Mouse (Mus musculus): Measurements from ENCODE around the gene Scn4b.

The Scn4b gene

DNA sequence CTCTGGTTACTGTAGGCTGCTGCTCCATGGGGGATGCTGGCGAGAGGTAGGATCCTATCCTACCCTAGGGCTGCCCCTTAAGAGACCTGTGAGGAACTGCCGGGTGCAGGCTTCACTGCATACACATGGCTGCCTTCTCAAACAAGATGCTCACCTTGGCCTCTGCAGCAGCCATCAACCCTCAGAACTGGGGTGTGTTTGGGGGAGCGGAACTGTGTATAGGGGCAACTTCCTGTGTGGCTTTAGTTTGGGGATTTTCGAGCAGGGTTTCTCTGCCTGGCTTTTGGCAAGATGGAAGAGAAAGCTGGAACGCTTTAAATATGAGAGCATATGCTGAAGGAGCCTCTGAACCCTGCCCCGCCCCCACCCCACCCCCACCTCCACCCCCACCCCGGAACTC, 11.3 kb upstream of the Scn4b start:
- peak in 1 of 2 experiments; percentile 56 for DNase-seq

DNA sequence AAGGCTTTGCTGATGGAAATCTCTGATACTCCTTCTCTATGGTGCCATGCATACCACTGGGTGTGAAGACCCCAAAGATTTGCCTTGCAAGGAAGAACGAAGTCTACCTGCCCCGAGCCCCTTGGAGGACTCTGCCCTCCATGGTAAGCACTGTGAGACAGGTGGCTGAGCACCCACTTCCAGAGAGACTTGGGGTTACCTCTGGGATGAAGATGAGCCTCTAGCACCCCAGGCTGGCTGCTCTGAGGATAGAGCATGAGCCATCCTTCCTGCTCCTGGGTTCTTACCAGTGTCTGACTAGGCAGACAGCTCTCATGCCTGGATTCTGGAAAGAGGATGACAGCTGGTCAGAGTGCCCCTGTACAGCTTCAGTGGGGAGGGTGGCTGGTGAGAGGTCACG, 8.1 kb upstream of the Scn4b start:
- DNase-seq = no peak

DNA sequence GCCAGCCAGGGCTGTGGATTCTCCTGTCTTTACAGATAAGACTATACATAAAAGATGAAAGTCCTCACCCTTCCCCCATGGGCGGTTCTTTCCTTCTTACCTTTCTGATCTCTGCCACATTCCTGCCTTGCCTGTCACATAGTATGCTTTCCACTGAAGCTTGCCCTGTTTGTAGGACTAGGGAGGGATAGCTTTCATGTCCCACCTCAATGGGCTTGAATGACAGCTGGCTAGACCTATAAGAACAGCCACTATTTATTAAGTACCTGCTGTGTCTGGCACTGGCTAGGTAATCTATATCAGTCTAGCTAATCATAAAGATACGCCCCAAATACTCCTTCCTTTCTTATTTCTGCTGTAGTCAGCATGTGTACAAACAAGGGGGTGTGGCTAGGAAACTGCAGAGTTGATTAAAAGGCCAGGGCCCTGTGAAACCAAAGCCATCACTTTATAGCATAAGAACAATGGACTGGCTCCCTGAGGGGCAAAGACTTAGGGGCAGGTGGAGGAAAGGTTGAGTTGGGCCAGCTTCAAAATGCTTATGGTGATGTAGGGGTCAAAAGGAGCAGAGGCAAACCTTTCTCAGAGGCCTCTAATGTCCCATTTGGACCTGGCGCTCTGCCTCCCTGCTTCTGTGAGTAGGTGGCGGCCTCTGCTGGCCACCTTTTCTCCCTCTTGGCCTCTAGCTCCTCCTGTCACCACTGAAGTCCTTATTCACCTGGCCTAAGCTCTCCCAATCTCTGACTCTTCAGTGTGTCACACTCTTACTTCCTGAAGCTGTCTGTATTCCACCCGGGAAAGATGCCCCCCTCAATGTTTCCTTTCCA, 4.5 kb upstream of the Scn4b start:
- peak; percentile 50 to 59 for DNase-seq

DNA sequence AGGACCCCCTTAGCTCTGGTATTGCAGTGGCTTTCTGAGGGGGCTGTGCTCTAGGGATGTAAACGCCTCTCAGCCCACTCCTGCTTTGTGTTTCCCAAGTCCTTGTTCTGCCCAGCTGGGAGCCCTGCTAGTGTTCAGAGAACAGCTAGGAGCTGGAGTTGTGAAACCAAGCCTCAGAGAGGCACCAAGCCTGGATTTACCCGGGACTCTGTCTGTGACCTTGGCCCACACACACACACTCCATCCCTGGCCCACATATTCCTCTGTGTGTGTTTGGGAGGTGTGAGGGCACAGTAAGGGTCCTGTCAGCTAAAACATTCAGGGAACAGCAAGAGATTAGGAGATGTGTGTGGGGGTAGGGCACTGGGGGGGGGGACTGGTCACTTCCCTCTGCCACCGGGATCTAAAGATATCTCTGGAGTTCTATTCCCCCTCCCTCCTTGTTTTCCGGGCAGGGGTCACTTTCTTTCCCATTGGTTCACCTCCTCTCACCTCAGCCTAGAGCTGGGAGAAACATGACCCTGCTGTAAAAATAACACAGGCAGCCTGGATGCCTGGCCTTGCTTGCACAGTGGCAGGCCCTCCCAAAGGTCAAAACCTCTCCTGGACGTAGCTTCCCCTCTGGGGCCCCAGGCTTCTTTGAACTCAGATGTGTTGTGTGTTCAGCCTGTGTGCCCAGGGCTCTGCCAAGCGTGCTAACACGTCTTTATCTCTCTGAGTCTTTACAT, 1.6 kb upstream of the Scn4b start:
- no peak for DNase-seq

DNA sequence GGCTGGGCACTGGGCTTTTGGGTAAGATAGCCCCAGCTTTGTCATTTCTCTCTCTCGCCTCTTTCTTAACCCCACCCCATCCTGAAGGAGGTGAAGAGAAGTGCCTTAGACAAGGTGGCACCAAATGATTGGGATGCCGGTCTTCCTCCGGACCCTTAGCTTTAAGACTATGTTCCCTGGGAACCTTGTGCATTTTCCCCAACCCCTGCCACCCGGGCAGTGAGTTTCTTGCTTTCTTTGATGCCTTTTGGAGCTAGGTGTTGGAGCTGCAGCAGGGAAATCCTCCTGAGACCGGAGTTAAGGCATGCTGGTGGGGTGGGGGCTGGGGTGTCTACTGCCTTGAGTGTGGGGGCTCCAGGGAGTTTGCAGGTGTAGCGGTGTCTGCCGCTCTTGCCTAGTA, 887 bp downstream of the Scn4b start:
- DNase-seq = no peak

DNA sequence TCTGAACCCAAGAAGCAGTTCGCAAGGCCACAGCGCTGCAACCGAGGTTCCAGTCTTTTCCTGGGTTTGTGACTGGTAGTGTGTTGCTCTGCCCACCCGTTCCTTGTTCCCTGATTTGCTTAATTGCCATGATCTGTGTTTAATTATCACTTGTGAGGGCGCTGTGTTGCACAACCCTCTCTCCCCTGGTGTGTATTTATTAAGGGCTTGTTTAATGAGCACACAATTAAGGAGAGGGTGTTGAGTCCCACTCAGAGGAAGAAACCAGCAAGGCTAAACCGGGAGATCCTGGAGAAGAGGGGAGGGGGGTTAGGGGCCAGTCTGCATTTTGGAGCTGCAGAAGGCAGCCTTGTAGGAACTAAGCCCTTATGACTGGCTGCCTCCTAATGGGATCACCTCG, 2.8 kb downstream of the Scn4b start:
- no peak for DNase-seq

DNA sequence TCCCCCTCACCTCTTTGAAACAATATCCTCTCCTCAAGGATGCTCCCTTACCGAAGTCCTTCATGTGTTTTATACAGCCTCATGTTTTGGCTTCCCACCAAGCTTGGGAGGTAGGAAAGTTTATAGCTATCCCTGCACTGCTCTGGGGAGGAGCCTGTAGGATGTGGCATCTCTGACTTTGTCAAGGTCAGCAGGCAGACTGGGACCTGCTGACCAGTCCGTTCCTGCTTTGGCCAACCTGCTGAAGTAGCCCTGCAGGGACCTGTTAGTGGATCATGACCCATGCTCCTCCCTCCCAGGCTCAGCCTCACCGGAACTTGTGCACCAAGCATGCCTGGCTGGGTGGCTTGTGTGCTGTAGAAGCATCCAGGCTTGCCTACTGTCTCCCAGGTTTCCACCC, 4.5 kb downstream of the Scn4b start:
- no peak for DNase-seq

DNA sequence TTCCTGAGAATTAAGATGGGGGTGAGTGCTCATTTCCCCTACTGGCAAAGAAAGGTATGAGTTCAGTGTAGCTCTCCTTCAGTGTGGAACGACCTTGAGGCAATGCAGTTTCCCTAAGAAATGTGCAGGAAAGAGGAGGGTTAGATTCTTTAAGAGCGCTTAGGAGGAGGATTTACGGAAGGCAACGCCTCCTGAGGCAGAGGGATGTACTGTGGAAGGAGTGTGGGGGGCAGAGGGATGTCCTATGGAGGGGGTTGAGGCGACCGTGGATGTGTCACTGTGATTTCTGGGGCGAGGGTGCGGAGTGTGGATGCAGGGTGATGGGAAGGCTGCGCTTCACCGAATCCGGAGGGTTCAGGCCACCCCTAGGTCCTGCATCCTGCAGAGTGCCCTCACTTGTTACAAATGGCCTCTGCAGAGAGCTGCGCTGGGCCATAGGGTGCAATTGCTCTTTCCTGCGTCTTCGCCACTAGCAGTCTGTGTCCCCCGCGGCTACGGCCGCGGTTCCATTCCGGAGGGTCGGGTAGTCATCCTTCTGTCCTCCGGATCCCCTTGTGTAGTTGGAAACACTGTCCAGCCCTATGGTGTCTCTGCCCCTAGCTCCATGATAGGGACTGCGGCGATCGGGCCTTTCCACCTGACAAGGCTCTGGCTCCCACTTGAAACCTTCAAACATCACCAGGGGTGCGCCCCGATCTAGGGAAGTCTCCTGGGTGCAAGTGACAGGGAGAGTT, 7.5 kb downstream of the Scn4b start:
- no peak for DNase-seq

DNA sequence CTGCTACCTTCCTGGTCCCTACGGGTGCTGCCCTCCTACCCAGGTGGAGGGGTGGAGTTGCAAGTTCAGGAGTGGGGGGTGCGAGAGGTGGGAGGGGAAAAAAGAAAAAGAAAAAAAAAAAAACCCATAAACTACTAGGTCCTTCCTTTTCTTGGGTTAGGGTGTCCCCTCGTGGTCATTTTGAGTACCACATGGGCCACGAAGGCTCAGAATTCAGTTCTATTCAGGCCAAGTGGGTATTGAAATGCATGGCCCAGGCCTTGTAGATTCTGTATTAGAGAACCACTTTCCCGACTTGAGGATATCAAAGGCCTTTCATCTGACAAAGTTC, 8.0 kb downstream of the Scn4b start:
- peak; percentile 59 to 78 for DNase-seq

DNA sequence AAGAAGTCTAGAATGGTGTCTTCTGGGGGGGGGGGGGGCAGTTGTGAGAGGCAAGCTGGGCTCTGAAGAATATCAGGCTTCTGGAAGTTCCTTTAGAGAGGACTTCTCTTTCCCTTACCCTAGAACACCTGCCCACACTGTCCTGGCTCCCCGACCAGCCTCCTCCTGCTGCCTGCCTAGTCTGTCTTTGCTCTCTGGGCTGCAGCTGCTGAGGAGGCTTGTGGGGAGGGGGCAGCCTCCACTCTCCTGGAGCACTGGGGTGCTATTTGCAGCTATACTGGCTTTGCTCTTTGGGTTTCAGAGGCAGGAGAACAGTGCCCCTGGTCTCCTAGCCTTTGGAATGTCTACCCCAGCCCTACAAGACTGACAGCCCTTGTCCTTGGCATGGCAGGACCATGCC, 12.7 kb downstream of the Scn4b start:
- DNase-seq = no peak

DNA sequence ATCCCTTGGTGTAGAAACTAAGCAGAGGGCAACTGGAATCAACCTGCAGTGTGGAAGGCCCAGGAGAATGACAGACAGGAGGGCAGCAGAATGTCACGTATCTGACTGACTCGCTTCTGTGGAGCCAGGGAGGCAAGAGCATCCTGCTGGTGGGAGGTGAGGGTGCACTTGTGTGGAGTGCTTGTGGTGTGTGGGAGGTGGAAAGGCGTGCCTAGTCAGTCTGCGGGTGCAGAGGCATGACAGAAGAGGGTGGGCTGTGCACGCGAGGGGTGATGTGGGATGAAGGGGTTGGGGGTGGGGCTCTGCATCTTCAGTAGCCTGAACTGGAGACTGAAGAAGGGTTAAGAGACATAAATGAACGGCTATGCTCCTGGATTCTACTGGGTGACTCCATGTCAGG, 15.2 kb downstream of the Scn4b start:
- DNase-seq = peak; percentile 46 to 66

DNA sequence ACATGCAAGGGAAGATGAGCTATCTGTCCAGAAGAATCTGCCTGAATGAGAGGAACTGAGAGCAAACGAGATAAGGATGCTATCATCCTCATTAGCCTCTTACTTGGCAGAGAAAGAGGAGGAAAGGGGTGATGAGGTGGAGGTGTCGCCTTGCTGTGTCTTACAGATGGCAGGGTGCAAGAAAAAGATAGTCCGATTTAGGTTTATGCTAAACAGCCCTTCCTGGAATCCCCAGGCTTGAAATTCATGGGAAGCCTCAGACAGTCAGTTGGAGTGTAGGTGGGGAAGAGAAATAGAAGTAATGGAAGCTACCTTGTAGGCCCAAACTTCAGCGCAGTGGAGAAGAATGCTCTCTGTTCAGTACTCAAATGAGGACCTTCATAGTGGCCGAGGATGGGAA, 29.7 kb downstream of the Scn4b start:
- DNase-seq = no peak

DNA sequence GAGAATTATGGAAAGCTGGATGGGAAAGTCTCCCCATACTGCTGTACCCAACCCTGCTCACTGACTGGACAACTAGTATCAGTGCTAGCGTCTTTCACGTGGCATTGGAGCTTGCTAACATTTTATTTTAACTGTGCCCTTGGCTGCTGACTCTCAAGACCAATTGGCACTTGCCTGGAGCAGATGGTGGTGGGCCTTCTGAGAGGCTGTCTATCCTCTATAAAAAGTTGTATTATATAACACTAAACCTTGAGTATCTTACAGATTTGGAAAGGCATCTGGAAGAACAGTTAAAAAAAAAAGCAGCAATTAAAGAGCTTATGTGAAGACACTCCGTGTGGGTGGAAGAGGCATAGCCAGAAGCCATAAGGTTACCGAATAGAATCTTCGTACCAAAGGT, 32.0 kb downstream of the Scn4b start:
- DNase-seq = no peak

DNA sequence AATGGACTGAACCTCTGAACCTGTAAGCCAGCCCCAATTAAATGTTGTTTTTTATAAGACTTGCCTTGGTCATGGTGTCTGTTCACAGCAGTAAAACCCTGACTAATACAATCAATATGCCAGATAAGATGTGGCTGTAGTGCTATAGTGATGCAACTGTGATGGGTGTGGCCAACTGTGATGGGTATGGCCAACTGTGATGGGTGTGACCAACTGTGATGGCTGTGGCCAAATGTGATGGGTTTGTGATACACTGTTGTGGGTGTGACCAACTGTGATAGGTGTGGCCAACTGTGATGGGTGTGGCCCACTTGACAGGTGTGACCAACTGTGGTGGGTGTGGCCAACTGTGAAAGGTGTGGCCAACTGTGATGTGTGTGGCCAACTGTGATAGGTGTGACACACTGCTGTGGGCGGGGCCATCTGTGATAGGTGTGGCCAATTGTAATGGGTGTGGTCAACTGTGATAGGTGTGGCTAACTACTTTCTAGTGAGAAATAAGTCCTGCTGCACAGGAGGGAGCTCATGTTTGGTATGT, 32.9 kb downstream of the Scn4b start:
- DNase-seq = no peak

DNA sequence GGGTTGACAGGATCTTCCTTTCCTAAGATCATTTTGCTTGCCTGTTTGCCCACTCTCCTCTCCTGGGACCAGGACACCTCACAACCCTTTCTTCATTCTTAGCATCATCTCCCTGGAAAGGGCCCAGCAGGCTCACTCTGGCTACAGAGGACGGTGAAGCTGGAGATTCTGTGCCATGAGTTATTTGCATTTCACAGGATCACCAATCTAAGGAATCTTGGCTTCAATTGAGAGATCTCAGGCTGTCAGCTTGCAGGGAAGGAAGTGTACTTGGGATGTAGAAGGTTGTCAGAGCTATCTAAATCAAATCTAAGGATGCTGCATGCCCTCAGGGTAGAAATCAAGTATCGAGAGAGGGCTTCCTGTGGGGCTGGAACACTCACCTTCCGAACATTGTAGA, 35.3 kb downstream of the Scn4b start:
- DNase-seq = no peak

DNA sequence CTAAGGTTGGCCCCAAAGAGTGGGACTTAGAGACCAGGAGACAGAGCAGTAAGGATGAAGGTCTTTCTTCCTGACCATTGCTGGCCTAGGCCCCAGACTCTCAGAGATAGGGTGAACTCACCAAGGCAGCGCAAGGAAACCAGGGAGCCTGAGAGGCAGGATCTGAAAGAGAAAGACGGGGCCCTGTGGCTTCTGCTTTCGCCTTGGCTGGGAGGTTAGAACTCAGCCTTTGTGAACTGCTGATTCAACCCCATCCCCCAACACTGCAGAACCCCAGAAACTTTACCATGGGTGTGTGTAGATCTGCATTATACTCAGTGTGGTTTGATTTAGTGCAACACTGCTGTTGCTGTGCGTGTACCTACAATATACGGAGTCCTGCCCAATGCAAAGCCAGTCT, 41.1 kb downstream of the Scn4b start:
- no peak for DNase-seq

DNA sequence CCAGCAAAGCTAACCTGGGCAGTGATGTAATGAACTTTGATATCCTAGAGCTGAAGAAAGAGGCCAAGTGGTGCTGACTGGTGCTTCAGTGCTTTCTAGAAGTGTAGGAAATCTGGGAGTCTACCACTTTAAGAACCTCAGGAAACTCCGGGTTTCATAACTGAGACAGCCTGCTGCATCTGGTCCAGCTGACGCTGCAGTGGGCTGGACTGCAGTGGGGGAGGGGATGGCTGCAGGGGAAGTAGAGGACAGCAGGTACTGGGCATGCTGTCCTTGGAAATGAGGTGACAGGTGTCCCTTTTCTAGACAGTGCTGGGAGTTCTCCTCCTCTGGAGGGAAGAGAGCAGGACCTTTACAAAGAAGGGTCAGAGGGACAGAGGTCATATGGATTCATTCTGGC, 43.6 kb downstream of the Scn4b start, which contains the start of gene BC049352:
Gene BC049352 (plus strand): TSS at position 238 of the 400 bp plus-strand sequence.
- no peak for DNase-seq

DNA sequence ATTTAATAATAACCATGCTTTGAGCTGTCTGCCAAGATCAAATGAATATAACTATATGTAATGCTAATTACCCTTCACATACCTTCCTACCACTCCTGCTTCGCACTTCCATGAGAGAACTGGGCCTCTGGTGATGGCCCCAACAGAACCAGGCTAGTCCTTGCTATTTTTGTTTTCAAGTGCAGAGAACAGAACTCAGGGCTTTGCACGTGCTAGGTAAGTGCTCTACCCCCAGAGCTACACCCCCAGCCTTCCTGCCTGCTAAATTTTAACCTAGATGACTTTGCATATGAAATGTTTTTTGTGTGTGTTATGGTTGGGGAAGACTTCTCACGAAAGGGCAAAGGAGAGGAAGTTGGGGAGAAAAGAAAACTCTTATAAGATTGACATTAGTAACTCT, 44.3 kb downstream of the Scn4b start:
- DNase-seq = no peak

DNA sequence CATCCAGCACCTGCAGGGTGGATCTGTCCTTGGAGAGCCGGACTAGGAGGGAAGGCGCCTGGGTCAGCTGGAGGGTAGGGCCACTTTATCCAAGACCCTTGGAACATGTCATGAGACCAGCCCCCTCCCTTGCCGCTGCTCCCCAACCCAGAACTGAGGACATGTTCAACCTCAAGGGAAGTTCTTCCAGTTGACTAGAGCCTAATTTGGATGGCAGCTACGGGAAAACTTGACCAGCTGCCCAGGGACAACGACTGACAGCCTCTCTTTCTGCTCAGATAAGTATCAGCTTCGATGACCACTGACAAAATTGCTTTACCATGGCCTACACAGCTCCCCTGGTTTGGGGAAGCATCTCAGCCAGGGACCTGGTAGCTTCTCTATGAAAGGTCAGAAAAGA, 45.1 kb downstream of the Scn4b start:
- DNase-seq = peak in 1 of 2 experiments; percentile 29

DNA sequence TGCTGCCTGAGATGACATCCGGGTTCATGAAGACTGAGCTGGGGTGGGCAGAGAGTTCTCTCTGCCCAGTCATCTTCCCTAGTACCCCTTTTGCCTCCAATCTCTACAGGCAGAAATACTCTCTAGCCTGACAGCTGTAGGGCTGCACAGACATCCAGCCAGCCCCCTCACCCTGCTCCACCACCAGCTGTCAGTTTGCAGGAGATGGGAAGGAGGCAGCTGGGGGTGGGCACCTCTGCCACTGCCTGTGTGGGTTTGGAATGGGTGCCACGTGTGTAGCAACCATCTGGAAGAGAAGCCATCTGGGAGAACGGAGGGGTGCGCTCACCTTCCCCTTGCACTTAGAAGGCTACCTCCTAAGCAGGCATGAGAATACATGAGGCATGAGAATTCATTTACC, 47.1 kb downstream of the Scn4b start:
- peak; percentile 55 to 66 for DNase-seq

DNA sequence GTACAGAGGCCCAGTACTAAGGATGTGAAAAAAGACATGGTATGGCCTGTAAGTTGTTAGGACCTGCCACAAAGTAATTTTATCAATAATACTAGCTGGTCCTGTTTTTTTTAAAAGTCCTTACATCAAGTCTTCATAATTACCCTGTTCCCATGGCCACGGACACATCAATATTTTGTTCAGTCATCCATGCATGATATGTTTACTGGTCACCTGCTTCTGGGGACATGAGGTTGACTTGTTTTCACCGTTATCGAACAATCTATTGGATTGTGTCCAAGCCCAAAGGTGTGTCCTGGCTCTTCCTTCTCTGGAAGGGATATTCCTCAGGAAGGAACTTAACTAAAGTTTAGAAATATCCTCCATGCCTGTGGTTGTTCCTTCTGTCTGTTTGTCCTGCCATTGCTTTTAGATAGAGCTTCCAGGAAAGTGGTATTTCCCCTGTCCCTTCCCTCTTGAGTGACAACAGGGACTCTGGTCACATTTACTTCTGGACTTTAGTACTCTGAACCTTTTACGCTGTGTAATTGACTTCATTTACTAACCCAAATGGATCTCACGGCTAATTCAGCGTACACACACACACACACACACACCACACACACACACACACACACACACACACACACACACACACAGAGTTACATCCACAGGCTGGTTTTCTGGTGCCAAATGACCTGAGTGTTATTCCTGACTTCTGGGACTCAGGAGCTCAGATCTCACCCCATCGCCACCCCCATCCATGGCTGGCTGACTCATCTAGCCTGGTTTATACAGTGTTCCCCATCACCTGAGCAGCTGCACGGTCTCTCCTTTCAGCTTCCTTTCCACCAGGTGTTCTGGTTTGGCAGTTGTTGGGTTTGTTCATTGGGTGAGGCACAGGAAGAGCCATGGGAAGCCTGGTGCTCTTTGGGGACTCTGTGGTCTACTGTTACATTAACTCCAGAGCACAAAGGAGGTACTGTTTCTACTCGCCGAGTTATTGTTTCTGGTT, 50.7 kb downstream of the Scn4b start:
- peak; percentile 68 to 88 for DNase-seq

DNA sequence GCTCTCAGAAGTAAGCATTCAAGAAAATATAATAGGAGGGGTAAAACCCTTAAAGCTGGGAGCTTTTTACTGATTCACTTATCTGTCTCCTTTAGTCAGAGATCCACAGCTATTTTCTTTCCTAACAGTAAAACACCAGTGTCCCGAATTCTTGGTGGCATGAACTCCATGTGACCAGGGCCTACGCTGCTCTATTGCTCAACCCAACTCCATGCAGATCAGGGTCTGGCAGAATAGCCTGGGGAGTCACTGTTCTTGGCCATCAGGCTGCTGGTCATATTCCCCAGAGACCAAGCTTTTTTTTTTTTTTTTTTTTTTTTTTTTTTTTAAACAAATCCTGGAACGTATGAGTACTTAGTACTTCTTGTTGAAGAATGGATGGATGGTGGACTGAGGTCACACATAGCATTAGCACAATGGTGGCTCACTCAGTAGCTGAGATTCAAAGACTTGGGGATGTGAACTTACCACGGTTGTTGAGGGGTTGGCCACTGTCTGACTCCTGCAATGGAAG, 51.5 kb downstream of the Scn4b start:
- peak in 1 of 2 experiments; percentile 15 for DNase-seq
